Mouse (Mus musculus) olfactory bulb, adult 2 months (tissue): ENCODE measurements around the gene Nmur1.

Experiments
- CTCF ChIP-seq: fragments of 200-500 bp; IDR thresholded peaks from 2 replicates; pipeline ENCODE4 v1.5.1; 2012; ENCODE audit warnings: low read depth, mild to moderate bottlenecking, low read length, moderate library complexity; ENCODE audit not compliant: insufficient read depth
- POLR2A ChIP-seq: fragments of 200-500 bp; IDR thresholded peaks from 2 replicates; pipeline ENCODE4 v1.6.1; 2012; ENCODE audit warnings: mild to moderate bottlenecking, low read depth, low read length, moderate library complexity; ENCODE audit not compliant: insufficient read depth

GRCm38 (mm10) chr1:86378662-86379061 is 47.4 kb downstream of the Nmur1 start:
- TF ChIP-seq CTCF (no peak), POLR2A (no peak)
